Mouse (Mus musculus) megakaryocyte-erythroid progenitor cell, adult 5-6 weeks (primary cell): ENCODE measurements around the gene Gm28539. TPM values are rescaled to one million over a fixed set of nuclear protein-coding genes. Genes with fewer than 3 reads are reported as not detected.
"Not testable (repeated sequence)": the region's sequence is repeated elsewhere in the genome, so short reads cannot be mapped to it uniquely, and the experiment has no call there.

Source experiments
- ATAC-seq: replicated peaks from 2 replicates; pipeline ENCODE4 v1.8.0; 2016; ENCODE audit warnings: mild to moderate bottlenecking, inconsistent platforms; ENCODE audit not compliant: severe bottlenecking, poor library complexity, low FRiP score, low TSS enrichment
- total RNA-seq, 2 experiments: library from RNA; stranded (forward) in 1 of 2; stranded (reverse) in 1 of 2; fragments of 200-1000, 215-1000 nt in 1 of 2; fragments of >200 nt in 1 of 2; fragmentation: Nextera tagmentation in 1 of 2; gene quantifications; 2 replicates each; pipeline ENCODE4 v1.2.3; 2014 to 2017

The Gm28539 gene
- total RNA-seq, 2 experiments from 2014 or later: not detected

- no peak for ATAC-seq
Measured at GRCm38 (mm10) chr16:18948941-18949340, 112.6 kb downstream of the Gm28539 start.

GRCm38 (mm10) chr16:18950351-18950750, 114.0 kb downstream of the Gm28539 start:
- ATAC-seq: no peak

GRCm38 (mm10) chr16:18952813-18953212, 116.4 kb downstream of the Gm28539 start:
- ATAC-seq: no peak

- no peak for ATAC-seq
Measured at GRCm38 (mm10) chr16:18955070-18955469, 118.7 kb downstream of the Gm28539 start.

GRCm38 (mm10) chr16:18963486-18963885, 127.1 kb downstream of the Gm28539 start:
- no peak for ATAC-seq

- no peak for ATAC-seq
Measured at GRCm38 (mm10) chr16:18969420-18970128, 133.2 kb downstream of the Gm28539 start.

GRCm38 (mm10) chr16:18970837-18971236, 134.5 kb downstream of the Gm28539 start:
- ATAC-seq: no peak

GRCm38 (mm10) chr16:18975665-18976064, 139.3 kb downstream of the Gm28539 start:
- not testable (repeated sequence) for ATAC-seq

- no peak for ATAC-seq
Measured at GRCm38 (mm10) chr16:18976315-18976714, 139.9 kb downstream of the Gm28539 start.

GRCm38 (mm10) chr16:18986381-18986780, 150.0 kb downstream of the Gm28539 start:
- ATAC-seq: no peak

- no peak for ATAC-seq
Measured at GRCm38 (mm10) chr16:18986860-18987259, 150.5 kb downstream of the Gm28539 start.

- peak; percentile 78 for ATAC-seq
Measured at GRCm38 (mm10) chr16:19002610-19003389, 166.4 kb downstream of the Gm28539 start.

- ATAC-seq: no peak
Measured at GRCm38 (mm10) chr16:19003757-19004156, 167.4 kb downstream of the Gm28539 start.

- no peak for ATAC-seq
Measured at GRCm38 (mm10) chr16:19005298-19005697, 168.9 kb downstream of the Gm28539 start.

Other genes starting within 250 kb of the Gm28539 start
- gene Tbx1, start 245.9 kb upstream of the Gm28539 start, total RNA-seq (2014; fragmentation: Nextera tagmentation): not detected in 2 replicates
- gene Tbx1, start 245.9 kb upstream of the Gm28539 start, total RNA-seq (2017): not detected in 2 replicates
- 0.72 and 0.87 TPM in 2 replicates for gene Gp1bb, start 214.2 kb upstream of the Gm28539 start, total RNA-seq (2014; fragmentation: Nextera tagmentation)
- 1.6 and 3.4 TPM in 2 replicates for gene Gp1bb, start 214.2 kb upstream of the Gm28539 start, total RNA-seq (2017)
- not detected in 2 replicates for gene Gm49601, start 210.2 kb upstream of the Gm28539 start, total RNA-seq (2014; fragmentation: Nextera tagmentation)
- 0.80 TPM in 1 of 2 replicates, not detected in the other for gene Gm49601, start 210.2 kb upstream of the Gm28539 start, total RNA-seq (2017)
- gene Sept5, start 206.6 kb upstream of the Gm28539 start, total RNA-seq (2014; fragmentation: Nextera tagmentation): 0.64 TPM in 1 of 2 replicates, not detected in the other
- 0.09 TPM in 1 of 2 replicates, not detected in the other for gene Sept5, start 206.6 kb upstream of the Gm28539 start, total RNA-seq (2017)
- gene Cldn5, start 59.7 kb upstream of the Gm28539 start, total RNA-seq (2014; fragmentation: Nextera tagmentation): not detected in 2 replicates
- gene Cldn5, start 59.7 kb upstream of the Gm28539 start, total RNA-seq (2017): not detected in 2 replicates
- 80.2 and 81.2 TPM in 2 replicates for gene Ufd1, start 24.8 kb upstream of the Gm28539 start, total RNA-seq (2014; fragmentation: Nextera tagmentation)
- 73.7 and 112 TPM in 2 replicates for gene Ufd1, start 24.8 kb upstream of the Gm28539 start, total RNA-seq (2017)
- gene Cdc45, start 24.6 kb upstream of the Gm28539 start, total RNA-seq (2014; fragmentation: Nextera tagmentation): 63.3 and 67.3 TPM in 2 replicates
- gene Cdc45, start 24.6 kb upstream of the Gm28539 start, total RNA-seq (2017): 58.1 and 69.0 TPM in 2 replicates
- gene 2510002D24Rik, start within 50 bp of the Gm28539 start, total RNA-seq (2014; fragmentation: Nextera tagmentation): 42.7 and 71.2 TPM in 2 replicates
- gene 2510002D24Rik, start within 50 bp of the Gm28539 start, total RNA-seq (2017): 52.5 TPM in 2 replicates
- gene Mrpl40, start 40.3 kb downstream of the Gm28539 start, total RNA-seq (2014; fragmentation: Nextera tagmentation): 86.0 and 101 TPM in 2 replicates
- gene Mrpl40, start 40.3 kb downstream of the Gm28539 start, total RNA-seq (2017): 110 and 137 TPM in 2 replicates
- 47.6 and 77.4 TPM in 2 replicates for gene Hira, start 40.5 kb downstream of the Gm28539 start, total RNA-seq (2014; fragmentation: Nextera tagmentation)
- 47.7 and 71.4 TPM in 2 replicates for gene Hira, start 40.5 kb downstream of the Gm28539 start, total RNA-seq (2017)